Mouse (Mus musculus): ENCODE results near the gene Cox7a2l.

DNA sequence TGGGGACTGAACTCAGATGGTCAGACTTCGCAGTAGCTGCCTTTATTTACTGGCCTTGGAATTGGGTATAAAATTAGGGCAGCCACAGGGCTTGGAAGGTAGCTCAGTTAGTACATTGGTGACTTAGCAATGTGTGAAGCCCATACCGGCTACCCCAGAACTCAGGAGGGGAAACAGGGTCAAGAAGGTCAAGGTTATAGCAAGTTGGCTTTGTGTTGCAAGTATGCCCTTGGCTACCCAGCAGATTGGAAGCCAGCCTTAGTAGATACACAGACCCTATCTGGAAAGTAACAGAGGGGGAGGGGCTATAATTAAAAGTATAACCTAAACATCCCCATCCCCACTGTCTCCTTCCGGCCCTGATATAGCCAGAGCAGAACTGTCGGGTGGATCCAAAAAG, 4.8 kb upstream of the Cox7a2l start:
- no peak for TF ChIP-seq POLR2A (IDR thresholded peaks at IDR 0.05; ENCODE audit: control insufficient read depth in 1 of 2, insufficient read depth in 1 of 2, low read depth in 1 of 2, low read length in 2 of 2, poor library complexity in 1 of 2)
- no peak for TF ChIP-seq POLR2AphosphoS2 (IDR thresholded peaks at IDR 0.05; ENCODE audit: low read length)
